Mouse (Mus musculus): ENCODE data around the gene Ints2.

Ints2 gene

GRCm38 (mm10) chr11:86174173-86174572 is 83.2 kb downstream of the Ints2 start:
- 68% methylated on average over 2 of the region's 2 CpGs for whole genome bisulfite sequencing

- WGBS = 81% methylated on average over 2 of the region's 2 CpGs
Measured at GRCm38 (mm10) chr11:86170743-86171142, 86.6 kb downstream of the Ints2 start.

Measured in cerebral cortex, adult 2 months (tissue).